Mouse (Mus musculus): ENCODE results near the gene Ccdc38. TPM values are rescaled to one million over a fixed set of nuclear protein-coding genes. Genes with fewer than 3 reads are reported as not detected.

Gene Ccdc38
- total RNA-seq (2021) = not detected in 2 replicates
- long read RNA-seq, experiment 1 = 0 reads
- long read RNA-seq, experiment 2 = 0 reads

- DNase-seq = no peak
Measured at GRCm38 (mm10) chr10:93540431-93541210, at the start of gene Ccdc38. Gene Ccdc38 (plus strand): TSS chr10:93540632.

GRCm38 (mm10) chr10:93500864-93501263 lies 39.6 kb upstream of the Ccdc38 start:
- no peak for DNase-seq

GRCm38 (mm10) chr10:93501346-93501745 lies 39.1 kb upstream of the Ccdc38 start:
- DNase-seq = no peak

GRCm38 (mm10) chr10:93508383-93508970 lies 32.0 kb upstream of the Ccdc38 start:
- no peak for DNase-seq

GRCm38 (mm10) chr10:93509532-93510153 lies 30.8 kb upstream of the Ccdc38 start:
- DNase-seq = no peak

GRCm38 (mm10) chr10:93515419-93515818 lies 25.0 kb upstream of the Ccdc38 start:
- no peak for DNase-seq

GRCm38 (mm10) chr10:93515927-93516326 lies 24.5 kb upstream of the Ccdc38 start:
- DNase-seq = no peak

GRCm38 (mm10) chr10:93517754-93518153 lies 22.7 kb upstream of the Ccdc38 start:
- no peak for DNase-seq

- no peak for DNase-seq
Measured at GRCm38 (mm10) chr10:93518186-93518585, 22.2 kb upstream of the Ccdc38 start.

GRCm38 (mm10) chr10:93518620-93519019 lies 21.8 kb upstream of the Ccdc38 start:
- no peak for DNase-seq

GRCm38 (mm10) chr10:93519159-93519558 lies 21.3 kb upstream of the Ccdc38 start:
- DNase-seq = no peak

GRCm38 (mm10) chr10:93519756-93520155 lies 20.7 kb upstream of the Ccdc38 start:
- no peak for DNase-seq

GRCm38 (mm10) chr10:93520994-93521393 lies 19.4 kb upstream of the Ccdc38 start:
- no peak for DNase-seq

GRCm38 (mm10) chr10:93525329-93525728 lies 15.1 kb upstream of the Ccdc38 start:
- DNase-seq = no peak

GRCm38 (mm10) chr10:93538287-93538686 lies 2.1 kb upstream of the Ccdc38 start:
- DNase-seq = no peak

- no peak for DNase-seq
Measured at GRCm38 (mm10) chr10:93538818-93539217, 1.6 kb upstream of the Ccdc38 start.

GRCm38 (mm10) chr10:93539775-93540430 lies 529 bp upstream of the Ccdc38 start, which contains the start of gene Amdhd1:
Gene Amdhd1 (minus strand): TSS chr10:93540033.
- peak; percentile 95 for DNase-seq

GRCm38 (mm10) chr10:93541585-93541984 lies 1.2 kb downstream of the Ccdc38 start:
- DNase-seq = no peak

GRCm38 (mm10) chr10:93542356-93542755 lies 1.9 kb downstream of the Ccdc38 start:
- no peak for DNase-seq

- no peak for DNase-seq
Measured at GRCm38 (mm10) chr10:93543176-93543575, 2.7 kb downstream of the Ccdc38 start.

GRCm38 (mm10) chr10:93544172-93544571 lies 3.7 kb downstream of the Ccdc38 start:
- no peak for DNase-seq

- DNase-seq = no peak
Measured at GRCm38 (mm10) chr10:93547741-93548270, 7.4 kb downstream of the Ccdc38 start.
